Mouse (Mus musculus) testis, postnatal 10 days (tissue): Measurements from ENCODE around the gene Cel.

Experiments
- DNase-seq: peaks from one replicate; pipeline ENCODE4 v3.0.0; 2021; ENCODE audit warnings: low spot score

The Cel gene

DNA sequence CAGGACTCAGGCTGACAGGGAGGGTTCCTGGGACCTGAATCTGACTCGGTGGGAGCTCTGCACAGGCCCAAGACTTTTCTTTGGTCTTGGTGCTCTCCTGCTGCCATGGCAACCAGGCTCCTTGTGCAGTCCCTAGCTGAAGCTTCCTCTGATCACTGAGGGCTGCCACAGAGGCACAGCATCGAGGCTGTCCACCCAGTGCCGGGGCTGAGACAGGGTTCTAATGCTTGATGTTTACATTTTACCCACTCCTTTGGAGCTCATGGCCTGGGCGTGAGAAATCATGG, 25.6 kb downstream of the Cel start:
- DNase-seq, result no peak

DNA sequence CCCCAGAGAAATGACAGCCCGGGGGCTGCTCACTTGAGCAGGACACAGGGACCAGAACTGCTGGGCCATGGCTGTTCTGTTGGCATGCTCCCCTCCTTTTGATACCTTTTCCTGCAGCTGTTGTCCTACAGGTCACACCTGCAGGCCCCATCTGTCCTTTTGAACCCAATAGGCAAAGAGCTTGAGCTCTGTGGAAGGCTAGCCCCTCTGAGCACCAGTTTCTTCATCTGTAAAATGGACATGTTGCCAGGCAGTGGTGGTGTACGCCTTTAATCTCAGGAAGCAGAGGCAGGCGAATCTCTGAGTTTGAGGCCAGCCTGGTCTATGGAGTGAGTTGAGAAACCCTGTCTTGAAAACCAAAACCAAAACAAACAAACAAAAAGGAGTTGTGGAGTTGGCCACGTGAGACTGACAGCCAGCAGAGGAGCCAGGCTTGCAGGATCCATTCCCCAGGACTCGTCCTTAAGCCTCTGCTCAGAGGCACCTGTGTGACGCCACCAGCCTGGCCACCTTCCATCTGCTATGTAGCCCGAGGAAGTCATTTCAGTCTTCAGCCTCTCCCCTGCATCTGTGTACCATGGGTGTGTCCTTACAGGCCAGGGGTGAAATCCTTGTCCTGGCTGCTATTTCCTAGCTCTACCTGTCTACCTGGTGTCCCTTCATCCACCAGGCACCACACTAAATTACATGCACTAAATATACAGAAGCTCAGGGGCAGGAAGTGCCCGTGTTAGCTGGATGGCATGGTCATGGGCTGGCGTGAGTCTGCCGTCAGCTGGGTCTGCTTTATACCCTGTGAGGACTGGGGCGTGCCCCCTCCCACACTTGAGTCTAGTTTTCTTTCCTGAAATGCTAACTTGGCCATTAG, 26.2 kb downstream of the Cel start:
- DNase-seq, result no peak

GRCm38 (mm10) chr2:28536166-28536565, 27.0 kb downstream of the Cel start:
- peak; percentile 63 for DNase-seq

- no peak for DNase-seq
Measured at GRCm38 (mm10) chr2:28535650-28536049, 27.6 kb downstream of the Cel start.

- no peak for DNase-seq
Measured at GRCm38 (mm10) chr2:28535263-28535540, 28.0 kb downstream of the Cel start.

- no peak for DNase-seq
Measured at GRCm38 (mm10) chr2:28534436-28535262, 28.6 kb downstream of the Cel start.

DNA sequence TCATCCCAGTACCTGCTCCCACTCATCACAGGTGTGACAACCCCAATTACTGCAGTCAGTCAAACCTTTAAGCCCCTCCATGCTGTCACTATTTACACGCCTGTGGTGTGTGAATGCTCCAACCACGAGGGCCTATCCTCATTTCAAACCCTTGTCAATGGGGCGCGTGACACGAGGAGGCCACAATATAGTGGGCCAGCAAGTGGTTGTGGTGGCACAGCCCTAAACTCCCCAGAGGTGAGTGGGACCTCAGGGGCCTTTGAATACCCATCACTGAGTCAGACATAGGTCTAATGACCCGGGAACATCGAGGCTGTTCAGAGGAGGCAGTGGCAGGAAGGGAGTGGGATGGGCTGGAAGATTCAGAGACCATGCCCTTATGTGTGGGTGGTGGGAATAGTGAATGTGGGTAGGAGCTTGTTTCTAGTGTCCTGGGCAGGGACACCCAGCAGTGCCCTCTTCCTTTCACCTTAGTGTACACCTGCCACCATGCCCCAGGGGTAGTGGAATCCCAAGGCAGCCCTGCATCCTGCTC, 29.2 kb downstream of the Cel start:
- DNase-seq, result no peak

DNA sequence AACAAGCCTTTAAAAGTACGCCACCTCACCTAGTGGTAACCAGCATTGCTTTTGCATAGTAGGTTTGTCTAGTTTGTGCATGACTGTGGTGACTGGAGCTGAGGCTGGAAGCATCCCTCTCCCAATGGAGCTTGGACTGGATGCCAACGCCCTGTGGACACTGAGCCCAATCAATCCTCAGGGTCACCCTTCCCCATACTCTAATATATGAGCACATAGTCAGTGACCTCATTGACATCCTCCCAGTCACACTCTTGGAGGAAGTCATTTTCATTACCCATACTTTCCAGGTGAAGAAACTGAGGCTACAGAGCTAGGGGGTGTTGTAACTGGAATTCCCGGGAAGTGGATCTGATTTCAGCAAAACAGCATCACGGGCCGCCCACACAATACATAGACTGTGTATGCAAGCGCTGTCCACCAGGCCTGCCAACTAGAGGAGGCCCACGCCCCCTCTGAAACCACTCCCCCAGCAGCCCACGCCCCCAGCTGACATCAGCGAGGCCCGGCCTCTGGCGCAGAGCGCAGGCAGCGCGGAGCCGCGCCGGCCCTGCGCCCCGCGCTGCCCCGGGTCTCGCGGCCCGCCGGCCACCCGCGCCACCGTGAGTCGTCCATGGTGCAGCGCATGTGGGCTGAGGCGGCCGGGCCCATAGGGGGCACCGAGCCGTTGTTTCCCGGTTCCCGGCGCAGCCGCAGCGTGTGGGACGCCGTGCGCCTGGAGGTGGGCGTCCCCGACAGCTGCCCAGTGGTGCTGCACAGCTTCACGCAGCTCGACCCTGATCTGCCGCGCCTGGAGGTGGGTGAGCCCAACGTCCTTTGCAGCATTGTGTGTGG, 30.0 kb downstream of the Cel start:
- DNase-seq, result peak; percentile 89

GRCm38 (mm10) chr2:28530311-28530710, 32.9 kb downstream of the Cel start:
- no peak for DNase-seq

DNA sequence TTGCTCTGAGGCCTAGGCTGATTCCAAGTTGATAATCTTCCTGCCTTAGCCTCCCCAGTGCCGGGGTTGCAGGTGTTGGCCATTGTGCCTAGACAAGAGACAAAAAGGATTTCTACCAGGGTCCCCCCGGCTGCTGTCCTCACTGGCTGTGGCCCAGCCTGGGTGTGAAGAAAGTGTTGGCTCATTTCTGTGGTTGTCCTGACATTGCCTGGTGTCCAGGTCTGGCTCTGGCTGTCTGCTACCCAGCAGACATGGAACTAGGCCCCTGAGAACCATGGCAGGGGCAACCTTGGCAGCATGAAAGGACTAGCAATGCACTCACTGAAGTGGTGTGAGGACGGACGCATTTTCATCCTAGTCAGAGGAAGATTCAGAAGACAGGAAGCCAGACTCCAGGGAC, 33.3 kb downstream of the Cel start:
- DNase-seq, result no peak

DNA sequence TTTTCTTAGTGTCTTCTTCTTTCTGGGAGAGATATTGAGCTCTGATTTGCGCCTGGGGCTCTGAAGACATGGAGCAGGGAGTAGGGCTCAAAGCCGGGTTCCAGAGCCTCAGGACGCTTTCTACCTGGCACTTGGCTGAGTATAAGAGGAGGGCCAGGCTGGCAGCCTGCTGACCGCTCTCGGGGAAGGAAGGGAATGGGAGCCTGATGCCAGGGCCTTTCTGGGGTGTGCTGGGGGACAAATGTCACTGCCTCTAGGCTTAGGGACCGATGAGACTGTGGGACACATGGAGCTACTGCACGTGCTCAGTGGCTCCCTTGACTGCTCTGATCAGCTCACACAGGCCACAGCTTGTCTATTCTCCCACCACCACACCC, 34.9 kb downstream of the Cel start:
- no peak for DNase-seq

DNA sequence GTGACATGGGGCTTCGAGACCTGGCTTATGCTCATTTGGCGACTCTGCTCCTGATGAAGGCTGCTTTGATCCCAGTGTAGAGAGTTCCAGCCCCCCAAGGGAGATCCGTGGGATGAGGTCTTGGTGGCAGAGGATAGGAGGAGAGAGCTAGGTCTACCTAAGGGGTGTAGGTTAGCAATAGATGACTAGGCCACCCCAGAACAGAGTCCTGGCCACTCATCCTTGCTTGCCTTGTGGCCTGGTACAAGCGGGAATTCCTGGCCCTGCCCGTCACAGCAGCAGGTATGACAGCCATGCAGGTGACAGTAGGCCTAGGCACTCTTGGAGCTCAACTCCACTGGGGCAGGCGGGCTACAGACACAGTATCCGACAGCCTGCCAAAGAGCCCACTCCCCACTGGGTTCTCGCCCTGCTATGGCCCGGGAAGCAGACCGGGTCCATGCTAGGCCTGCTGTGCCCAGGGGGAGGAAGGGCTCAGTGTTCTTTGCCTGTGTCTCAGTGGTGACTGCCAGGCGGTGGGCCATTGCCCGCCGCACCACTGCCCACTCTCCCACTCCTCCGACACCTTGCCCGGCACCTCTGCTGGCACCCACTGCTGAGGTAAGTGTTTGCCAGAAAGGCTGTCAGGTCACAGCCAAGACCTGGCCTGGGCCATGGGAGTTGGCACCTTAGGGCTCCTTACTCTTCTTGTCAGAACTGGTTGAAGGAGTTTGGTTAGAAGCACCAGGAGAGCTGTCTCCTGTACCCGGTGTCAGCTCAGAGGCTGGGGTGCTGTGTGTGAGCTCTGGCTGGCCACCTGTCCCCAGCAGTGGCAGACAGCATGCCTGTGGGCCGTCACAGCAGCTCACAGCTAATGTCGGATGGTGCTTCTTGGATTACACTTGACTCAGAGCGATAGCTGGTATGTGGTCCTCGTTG, 35.5 kb downstream of the Cel start:
- no peak for DNase-seq

DNA sequence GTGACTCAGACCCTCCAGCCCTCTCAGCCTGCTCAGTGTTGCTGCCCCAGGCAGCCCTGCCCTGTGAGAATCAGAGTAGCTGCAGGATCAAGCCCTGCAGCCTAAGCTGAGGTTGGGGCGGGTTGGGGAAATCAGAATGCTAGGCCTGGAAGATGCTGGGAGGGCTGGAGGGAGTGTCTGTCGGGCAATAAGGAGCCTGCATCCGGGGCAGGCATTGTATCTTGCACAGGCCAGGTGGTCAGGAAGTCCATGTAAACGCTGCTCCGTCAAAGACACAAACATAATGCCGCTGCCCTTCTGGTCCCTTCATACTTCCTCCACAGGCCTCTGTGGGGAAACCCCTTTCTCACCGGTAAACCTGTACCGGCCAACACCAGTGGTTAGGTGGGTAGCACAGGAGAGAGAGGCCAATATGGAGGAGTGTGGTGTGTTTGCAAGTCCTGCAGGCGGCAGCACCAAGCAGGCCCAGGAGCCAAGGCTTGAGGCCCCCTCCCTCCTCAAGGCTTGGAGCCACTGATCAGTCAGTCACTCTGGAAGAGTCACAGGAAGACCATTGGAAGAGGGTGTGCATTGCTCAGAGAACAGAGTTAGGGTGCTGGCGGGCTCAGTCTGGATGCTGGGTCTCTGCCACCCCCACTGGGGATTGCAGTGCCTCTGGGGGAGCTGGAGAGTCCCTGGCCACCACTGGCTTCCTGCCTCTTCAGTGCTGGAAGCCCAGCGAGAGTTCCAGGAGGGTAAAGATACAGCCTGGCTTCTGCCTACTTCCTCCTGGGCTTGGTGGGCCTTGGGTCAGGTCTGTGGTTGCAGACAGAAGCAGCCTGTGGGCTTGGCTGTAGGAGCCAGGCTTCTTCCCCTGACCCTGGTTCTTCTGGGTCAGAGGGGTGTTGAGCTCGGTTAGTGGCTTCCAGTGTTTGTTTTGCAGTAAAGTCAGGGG, 37.0 kb downstream of the Cel start:
- DNase-seq, result no peak

DNA sequence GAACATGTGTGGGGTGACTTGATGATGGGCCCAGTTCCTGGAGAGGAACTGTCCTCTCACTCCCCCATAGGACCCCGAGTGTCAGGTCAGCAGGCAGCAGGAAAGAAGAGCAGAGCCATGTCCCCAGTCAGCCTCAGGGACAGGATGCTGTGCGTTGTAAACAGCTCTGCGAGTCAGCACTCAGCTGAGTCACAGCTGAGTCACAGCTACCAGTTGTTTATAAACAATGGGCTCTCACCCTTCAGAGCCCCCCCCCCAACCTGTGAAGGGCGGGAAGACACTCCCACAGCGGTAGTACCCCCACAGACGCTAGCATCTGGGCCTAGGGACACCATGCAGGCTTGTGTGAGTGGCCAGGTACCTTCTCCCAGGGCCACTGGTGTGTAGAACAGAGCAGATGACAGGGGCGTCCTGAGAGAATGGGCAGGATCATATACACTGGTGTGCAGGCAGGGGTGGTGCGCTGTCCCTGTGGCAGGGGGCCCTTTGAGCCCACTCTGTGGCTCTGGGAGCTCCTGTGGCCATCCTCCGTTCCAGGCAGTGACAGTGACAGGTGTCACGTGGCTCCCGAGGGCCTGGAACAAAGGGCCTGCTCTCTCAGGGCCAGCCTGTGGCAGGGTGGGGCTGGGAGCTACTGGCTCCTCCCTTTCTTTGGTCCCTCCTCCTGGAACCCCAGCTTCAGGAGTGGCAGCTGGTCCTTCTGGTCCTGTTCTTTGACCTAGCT, 37.8 kb downstream of the Cel start:
- no peak for DNase-seq

DNA sequence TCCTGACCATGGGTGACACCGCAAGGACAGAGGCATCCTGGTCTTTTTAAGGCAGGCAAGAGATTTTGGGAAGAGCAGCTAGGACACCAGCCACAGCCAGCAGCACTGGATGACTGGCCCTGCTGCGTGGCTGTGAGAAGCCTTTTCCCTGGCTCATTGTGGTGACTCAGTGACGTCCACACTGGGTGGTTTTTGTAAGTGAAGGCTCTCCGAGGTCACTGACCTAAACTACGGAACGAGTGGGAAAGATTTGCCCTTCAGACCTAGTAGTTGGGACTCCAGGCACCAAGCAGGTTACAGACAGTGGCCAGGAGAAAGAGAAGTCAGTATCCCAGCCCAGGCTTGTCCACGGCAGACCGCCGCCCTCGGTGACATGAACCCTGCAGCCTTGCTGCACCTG, 38.8 kb downstream of the Cel start:
- no peak for DNase-seq

DNA sequence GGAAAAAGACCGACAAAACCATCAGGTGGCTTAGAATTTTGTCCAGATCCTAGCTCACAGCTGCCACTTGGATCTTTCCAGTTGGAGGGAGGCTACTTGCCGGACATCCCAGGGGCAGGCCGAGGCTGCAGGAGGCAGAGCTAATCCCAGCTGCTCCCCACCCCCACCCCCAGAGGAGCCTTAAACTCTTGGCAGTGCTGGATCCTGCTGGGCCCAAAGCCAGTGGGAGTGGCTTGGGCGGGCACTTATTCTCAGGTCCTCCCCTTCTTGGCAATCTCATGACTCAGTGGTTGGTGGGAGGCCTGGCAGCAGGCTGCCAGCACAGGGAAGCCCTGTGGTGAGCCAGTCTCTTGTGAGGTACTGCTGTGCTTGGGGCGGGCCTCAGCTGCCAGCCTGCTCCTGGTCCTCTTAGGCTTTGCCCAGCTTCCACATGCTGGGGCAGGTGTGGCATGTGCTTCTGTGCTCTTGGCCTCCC, 39.5 kb downstream of the Cel start:
- DNase-seq, result peak; percentile 86

GRCm38 (mm10) chr2:28522166-28522565, 41.0 kb downstream of the Cel start:
- no peak for DNase-seq

GRCm38 (mm10) chr2:28521571-28522151, 41.5 kb downstream of the Cel start:
- no peak for DNase-seq

- DNase-seq, result no peak
Measured at GRCm38 (mm10) chr2:28520581-28520980, 42.6 kb downstream of the Cel start.
